Mouse (Mus musculus) forebrain, embryonic 13.5 days (tissue): ENCODE measurements around the gene Rnf216. TPM values are rescaled to one million over a fixed set of nuclear protein-coding genes. Genes with fewer than 3 reads are reported as not detected.

ENCODE experiments used
- ATAC-seq: fragments of 200-750 bp; cut with Nextera tagmentation; 2 replicates; pipeline ENCODE4 v1.8.0; 2017
- H3K27ac ChIP-seq: fragments of 300-500 bp; sonication (generic); 2 replicates; pipeline ENCODE4 v1.5.1; 2015; ENCODE audit warnings: inconsistent platforms, mild to moderate bottlenecking, moderate library complexity
- H3K27me3 ChIP-seq: fragments of 300-500 bp; sonication (generic); 2 replicates; pipeline ENCODE4 v1.6.1; 2015; ENCODE audit warnings: mild to moderate bottlenecking, inconsistent platforms
- H3K36me3 ChIP-seq: fragments of 300-500 bp; sonication (generic); 2 replicates; pipeline ENCODE4 v1.6.1; 2015; ENCODE audit warnings: mild to moderate bottlenecking, inconsistent platforms; ENCODE audit not compliant: poor library complexity, severe bottlenecking
- H3K4me1 ChIP-seq: fragments of 300-500 bp; sonication (generic); 2 replicates; pipeline ENCODE4 v1.6.1; 2015; ENCODE audit warnings: inconsistent platforms
- H3K4me2 ChIP-seq: fragments of 300-500 bp; sonication (generic); 2 replicates; pipeline ENCODE4 v1.6.1; 2015; ENCODE audit warnings: inconsistent platforms, mild to moderate bottlenecking, moderate library complexity
- H3K4me3 ChIP-seq: fragments of 300-500 bp; sonication (generic); 2 replicates; pipeline ENCODE4 v1.5.1; 2015; ENCODE audit warnings: mild to moderate bottlenecking, inconsistent platforms
- H3K9ac ChIP-seq: fragments of 300-500 bp; sonication (generic); 2 replicates; pipeline ENCODE4 v1.6.1; 2015; ENCODE audit warnings: mild to moderate bottlenecking, inconsistent platforms
- H3K9me3 ChIP-seq: fragments of 300-500 bp; sonication (generic); replicated peaks from 2 replicates; pipeline ENCODE4 v1.6.1; 2016; ENCODE audit warnings: inconsistent platforms
- WGBS: fragments of 180-500 bp; shearing (Covaris S2); methylation state at CpG from one replicate; pipeline ENCODE4 v1.1.7; 2015; 5-methylcytosine and 5-hydroxymethylcytosine counted together
- polyA plus RNA-seq: library from polyadenylated mRNA; unstranded; fragments of >200 nt; fragmentation: Nextera tagmentation; extraction: Ambion mirVana; gene quantifications from 2 replicates; pipeline ENCODE4 v1.2.1, GENCODE M21; 2015

The Rnf216 gene
- polyA plus RNA-seq, 1 experiment from 2014 or later, result 36.7 TPM

GRCm38 (mm10) chr5:143050273-143050672 lies 62.5 kb downstream of the Rnf216 start:
- WGBS, result 48% methylated on average over 5 of the region's 5 CpGs
- Histone ChIP-seq H3K4me2 (peak overlapping the region; percentile 1; the same call in 1 of the 2 replicates), H3K9ac (no peak overlapping the region), H3K27me3 (no peaks in the 10 kb centered on the region), H3K4me1 (peaks cover 44% of the 10 kb centered on the region), H3K36me3 (peaks cover 16% of the 10 kb centered on the region; the same call in 1 of the 2 replicates), H3K4me3 (no peak overlapping the region), H3K9me3 (no peaks in the 10 kb centered on the region), H3K27ac (peak overlapping the region; percentile 84)
- ATAC-seq, result no peak

GRCm38 (mm10) chr5:143049746-143050145 lies 63.0 kb downstream of the Rnf216 start:
- H3K27ac ChIP-seq, result peak overlapping the region; percentile 84
- ATAC-seq, result 0 out of 2 replicates have a peak, but pooled peaks have one; percentile 33
- H3K4me2 ChIP-seq, result no peak overlapping the region
- no peak overlapping the region for H3K4me3 ChIP-seq
- 20% methylated on average over 4 of the region's 4 CpGs for WGBS
- no peak overlapping the region for H3K9ac ChIP-seq
- H3K27me3 ChIP-seq, result no peaks in the 10 kb centered on the region
- peaks cover 44% of the 10 kb centered on the region for H3K4me1 ChIP-seq
- peaks cover 20% of the 10 kb centered on the region for H3K36me3 ChIP-seq
- no peaks in the 10 kb centered on the region for H3K9me3 ChIP-seq

- no peak overlapping the region for H3K9ac ChIP-seq
These were observed 63.8 kb downstream of the Rnf216 start for GRCm38 (mm10) chr5:143049013-143049385.

GRCm38 (mm10) chr5:143048232-143049012 lies 64.4 kb downstream of the Rnf216 start:
- no peaks in the 10 kb centered on the region for H3K27me3 ChIP-seq
- peaks cover 38% of the 10 kb centered on the region for H3K4me1 ChIP-seq
- peak overlapping the region; percentile 36 for H3K9ac ChIP-seq
- H3K4me3 ChIP-seq, result no peak overlapping the region
- ATAC-seq, result peak; percentile 83; the same call in 1 of the 2 replicates
- peaks cover 29% of the 10 kb centered on the region for H3K36me3 ChIP-seq
- H3K9me3 ChIP-seq, result no peaks in the 10 kb centered on the region
- peak overlapping the region; percentile 84 for H3K27ac ChIP-seq
- H3K4me2 ChIP-seq, result no peak overlapping the region

More at GRCm38 (mm10) chr5:143049013-143049385, 63.8 kb downstream of the Rnf216 start:
- Histone ChIP-seq H3K27me3 (no peaks in the 10 kb centered on the region), H3K9me3 (no peaks in the 10 kb centered on the region), H3K27ac (peak overlapping the region; percentile 84), H3K36me3 (peaks cover 27% of the 10 kb centered on the region), H3K4me2 (no peak overlapping the region), H3K4me1 (peaks cover 43% of the 10 kb centered on the region), H3K4me3 (no peak overlapping the region)
- WGBS, result 64% methylated on average over 1 of the region's 1 CpGs
- ATAC-seq, result no peak

- H3K9ac ChIP-seq, result 0 out of 2 replicates have a peak overlapping the region, but pooled peaks have one; percentile 36
- H3K27me3 ChIP-seq, result no peaks in the 10 kb centered on the region
These were observed 65.2 kb downstream of the Rnf216 start for GRCm38 (mm10) chr5:143047586-143047985.

GRCm38 (mm10) chr5:143043902-143044301 lies 68.9 kb downstream of the Rnf216 start:
- H3K9ac ChIP-seq, result no peak overlapping the region
- H3K36me3 ChIP-seq, result peaks cover 20% of the 10 kb centered on the region
- 48% methylated on average over 2 of the region's 2 CpGs for WGBS
- ATAC-seq, result no peak
- H3K4me3 ChIP-seq, result no peak overlapping the region
- no peak overlapping the region for H3K27ac ChIP-seq
- no peaks in the 10 kb centered on the region for H3K9me3 ChIP-seq
- peaks cover 14% of the 10 kb centered on the region for H3K4me1 ChIP-seq
- no peak overlapping the region for H3K4me2 ChIP-seq
- H3K27me3 ChIP-seq, result no peaks in the 10 kb centered on the region

More at GRCm38 (mm10) chr5:143047586-143047985, 65.2 kb downstream of the Rnf216 start:
- H3K4me1 ChIP-seq, result peaks cover 35% of the 10 kb centered on the region
- no peaks in the 10 kb centered on the region for H3K9me3 ChIP-seq
- ATAC-seq, result no peak
- H3K4me2 ChIP-seq, result no peak overlapping the region
- WGBS, result 89% methylated on average over 1 of the region's 1 CpGs
- peaks cover 27% of the 10 kb centered on the region for H3K36me3 ChIP-seq
- peak overlapping the region; percentile 84 for H3K27ac ChIP-seq
- H3K4me3 ChIP-seq, result no peak overlapping the region

- peaks cover 24% of the 10 kb centered on the region for H3K36me3 ChIP-seq
- WGBS, result 76% methylated on average over 2 of the region's 2 CpGs
- H3K27ac ChIP-seq, result no peak overlapping the region
- H3K9me3 ChIP-seq, result no peaks in the 10 kb centered on the region
- peaks cover 8% of the 10 kb centered on the region for H3K4me1 ChIP-seq
- H3K9ac ChIP-seq, result no peak overlapping the region
- H3K4me2 ChIP-seq, result no peak overlapping the region
- H3K27me3 ChIP-seq, result no peaks in the 10 kb centered on the region
- ATAC-seq, result no peak
- no peak overlapping the region for H3K4me3 ChIP-seq
These were observed 69.5 kb downstream of the Rnf216 start for GRCm38 (mm10) chr5:143043285-143043684.

GRCm38 (mm10) chr5:143038794-143039193 lies 74.0 kb downstream of the Rnf216 start:
- 87% methylated on average over 4 of the region's 4 CpGs for WGBS
- ATAC-seq, result no peak
- Histone ChIP-seq H3K4me3 (no peak overlapping the region), H3K9me3 (no peaks in the 10 kb centered on the region), H3K4me1 (no peaks in the 10 kb centered on the region), H3K9ac (no peak overlapping the region), H3K36me3 (peaks cover 10% of the 10 kb centered on the region; the same call in 1 of the 2 replicates), H3K4me2 (no peak overlapping the region), H3K27ac (no peak overlapping the region), H3K27me3 (no peaks in the 10 kb centered on the region)

GRCm38 (mm10) chr5:143037201-143037600 lies 75.6 kb downstream of the Rnf216 start:
- Histone ChIP-seq H3K27me3 (no peaks in the 10 kb centered on the region), H3K36me3 (peaks cover 9% of the 10 kb centered on the region; the same call in 1 of the 2 replicates), H3K4me3 (no peak overlapping the region), H3K9me3 (no peaks in the 10 kb centered on the region), H3K4me2 (no peak overlapping the region), H3K9ac (no peak overlapping the region), H3K4me1 (peaks cover 2% of the 10 kb centered on the region), H3K27ac (no peak overlapping the region)
- ATAC-seq, result no peak
- WGBS, result 13% methylated on average over 1 of the region's 1 CpGs

- Histone ChIP-seq H3K27ac (no peak overlapping the region), H3K27me3 (no peaks in the 10 kb centered on the region), H3K9me3 (no peaks in the 10 kb centered on the region), H3K9ac (no peak overlapping the region), H3K36me3 (0 out of 2 replicates have a peak, but pooled peaks cover 4% of the 10 kb centered on the region), H3K4me1 (peaks cover 13% of the 10 kb centered on the region), H3K4me3 (no peak overlapping the region), H3K4me2 (no peak overlapping the region)
- ATAC-seq, result no peak
- 96% methylated on average over 1 of the region's 1 CpGs for WGBS
These were observed 76.7 kb downstream of the Rnf216 start for GRCm38 (mm10) chr5:143036052-143036451.

- Histone ChIP-seq H3K27me3 (no peaks in the 10 kb centered on the region), H3K4me3 (no peak overlapping the region), H3K9me3 (no peaks in the 10 kb centered on the region), H3K27ac (no peak overlapping the region), H3K4me1 (peaks cover 13% of the 10 kb centered on the region), H3K9ac (no peak overlapping the region), H3K4me2 (no peak overlapping the region), H3K36me3 (0 out of 2 replicates have a peak, but pooled peaks cover 4% of the 10 kb centered on the region)
- WGBS, result 87% methylated on average over 4 of the region's 4 CpGs
- ATAC-seq, result no peak
These were observed 77.5 kb downstream of the Rnf216 start for GRCm38 (mm10) chr5:143035271-143035670.

GRCm38 (mm10) chr5:143034108-143034507 lies 78.7 kb downstream of the Rnf216 start:
- Histone ChIP-seq H3K9ac (no peak overlapping the region), H3K9me3 (no peaks in the 10 kb centered on the region), H3K4me2 (no peak overlapping the region), H3K4me1 (peaks cover 13% of the 10 kb centered on the region), H3K27ac (no peak overlapping the region), H3K27me3 (no peaks in the 10 kb centered on the region), H3K4me3 (no peak overlapping the region), H3K36me3 (0 out of 2 replicates have a peak, but pooled peaks cover 4% of the 10 kb centered on the region)
- 83% methylated on average over 3 of the region's 3 CpGs for WGBS
- no peak for ATAC-seq
